Mouse (Mus musculus): ENCODE results near the gene AU022252.

The AU022252 gene

GRCm38 (mm10) chr4:119188060-119188785 is 44.3 kb downstream of the AU022252 start:
- DNase-seq (ENCODE audit: low spot score) = no peak

GRCm38 (mm10) chr4:119185771-119186170 is 46.7 kb downstream of the AU022252 start:
- no peak for DNase-seq (ENCODE audit: low spot score)

- no peak for DNase-seq (ENCODE audit: low spot score)
These were observed 49.0 kb downstream of the AU022252 start for GRCm38 (mm10) chr4:119183525-119183924.

GRCm38 (mm10) chr4:119181456-119181855 is 51.1 kb downstream of the AU022252 start:
- no peak for DNase-seq (ENCODE audit: low spot score)

GRCm38 (mm10) chr4:119180133-119180707 is 52.3 kb downstream of the AU022252 start:
- no peak for DNase-seq (ENCODE audit: low spot score)

- no peak for DNase-seq (ENCODE audit: low spot score)
These were observed 54.2 kb downstream of the AU022252 start for GRCm38 (mm10) chr4:119178331-119178730.

- no peak for DNase-seq (ENCODE audit: low spot score)
These were observed 54.8 kb downstream of the AU022252 start for GRCm38 (mm10) chr4:119177702-119178101.

- peak; percentile 84 for DNase-seq (ENCODE audit: low spot score)
These were observed 58.6 kb downstream of the AU022252 start, which contains the start of gene Zfp691 for GRCm38 (mm10) chr4:119173851-119174453. Gene Zfp691 (minus strand): TSS chr4:119174195.

GRCm38 (mm10) chr4:119172919-119173650 is 59.4 kb downstream of the AU022252 start:
- no peak for DNase-seq (ENCODE audit: low spot score)

- DNase-seq (ENCODE audit: low spot score) = peak; percentile 77
These were observed 64.8 kb downstream of the AU022252 start for GRCm38 (mm10) chr4:119167663-119168062.

- DNase-seq (ENCODE audit: low spot score) = no peak
These were observed 65.4 kb downstream of the AU022252 start for GRCm38 (mm10) chr4:119167068-119167467.

- no peak for DNase-seq (ENCODE audit: low spot score)
These were observed 66.6 kb downstream of the AU022252 start for GRCm38 (mm10) chr4:119165916-119166315.

- DNase-seq (ENCODE audit: low spot score) = no peak
These were observed 69.5 kb downstream of the AU022252 start for GRCm38 (mm10) chr4:119162990-119163389.

GRCm38 (mm10) chr4:119161358-119161757 is 71.2 kb downstream of the AU022252 start:
- no peak for DNase-seq (ENCODE audit: low spot score)

GRCm38 (mm10) chr4:119157891-119158290 is 74.6 kb downstream of the AU022252 start:
- no peak for DNase-seq (ENCODE audit: low spot score)

GRCm38 (mm10) chr4:119157186-119157585 is 75.3 kb downstream of the AU022252 start:
- peak; percentile 54 for DNase-seq (ENCODE audit: low spot score)

Data from ovary, postnatal 14 days (tissue).